Mouse (Mus musculus): Measurements from ENCODE around the gene Pdzd2. TPM values are rescaled to one million over a fixed set of nuclear protein-coding genes. Genes with fewer than 3 reads are reported as not detected.

The Pdzd2 gene
- total RNA-seq, 2 experiments from 2014 or later: 2.4 TPM; not detected in 1

DNA sequence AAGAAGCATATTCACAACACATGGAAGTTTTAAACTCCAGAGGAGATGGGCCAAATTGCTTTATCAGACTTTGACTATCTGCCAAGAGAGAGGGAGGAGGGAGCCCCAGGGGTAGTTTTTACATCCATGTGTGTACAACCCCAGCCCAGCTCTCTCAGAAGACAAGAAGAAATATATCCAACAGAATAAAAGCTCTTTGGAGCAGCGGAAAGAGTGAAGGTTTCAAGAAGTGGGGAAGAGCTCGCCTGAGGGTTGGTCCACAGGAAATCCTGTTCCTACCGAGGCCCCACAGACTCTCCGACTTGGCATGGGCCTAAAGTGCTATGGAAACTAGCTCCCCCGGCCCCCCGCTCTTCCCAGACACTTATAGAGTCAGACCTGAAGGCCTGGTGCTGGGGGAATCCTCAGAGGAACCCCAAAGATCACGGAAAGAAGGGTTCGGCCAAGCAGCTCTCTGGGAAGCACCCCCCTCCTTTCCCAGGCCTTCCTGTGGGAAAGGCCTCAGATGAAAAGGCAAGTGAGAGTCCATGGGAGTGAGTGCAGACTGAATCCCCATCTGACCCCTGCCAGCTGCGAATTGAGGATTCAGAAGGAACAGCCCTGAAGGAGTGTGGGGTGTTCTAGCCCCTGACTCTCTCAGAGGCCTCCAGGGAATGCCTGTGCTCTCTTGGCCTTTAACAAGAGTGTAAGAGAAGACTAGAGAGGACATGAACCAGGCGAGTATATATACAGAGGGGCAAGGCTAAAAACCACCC is 134.3 kb downstream of the Pdzd2 start:
- ATAC-seq (replicated peaks; ENCODE audit: low FRiP score, low TSS enrichment, poor library complexity, severe bottlenecking): no peak

- no peak for ATAC-seq (replicated peaks; ENCODE audit: low FRiP score, low TSS enrichment, poor library complexity, severe bottlenecking)
These were observed 136.1 kb downstream of the Pdzd2 start for GRCm38 (mm10) chr15:12603674-12604073.

GRCm38 (mm10) chr15:12593094-12593493 is 146.6 kb downstream of the Pdzd2 start:
- no peak for ATAC-seq (replicated peaks; ENCODE audit: low FRiP score, low TSS enrichment, poor library complexity, severe bottlenecking)

DNA sequence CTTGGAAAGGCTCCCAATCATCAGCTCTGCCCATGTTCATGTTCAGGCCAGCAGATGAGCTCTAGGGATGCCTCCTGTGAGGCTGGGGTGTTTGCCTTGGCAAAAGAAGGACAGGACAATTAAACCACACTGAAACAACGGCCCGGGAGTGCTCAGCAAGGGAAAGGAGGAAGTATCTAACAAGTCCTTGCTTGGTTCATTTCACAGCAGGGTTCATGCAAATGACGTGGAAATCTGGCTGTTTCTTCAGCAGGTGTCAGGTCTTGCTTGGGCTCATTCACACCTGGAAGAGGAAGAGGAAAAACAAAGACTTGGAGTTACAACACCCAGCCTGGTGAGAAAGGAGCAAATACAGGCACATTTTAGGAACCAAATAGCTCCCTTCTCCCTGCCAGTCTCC is 147.1 kb downstream of the Pdzd2 start:
- ATAC-seq (replicated peaks; ENCODE audit: low FRiP score, low TSS enrichment, poor library complexity, severe bottlenecking): no peak

GRCm38 (mm10) chr15:12588661-12589060 is 151.1 kb downstream of the Pdzd2 start:
- peak; percentile 36; the same call in 1 of the 2 replicates for ATAC-seq (replicated peaks; ENCODE audit: low FRiP score, low TSS enrichment, poor library complexity, severe bottlenecking)

- no peak for ATAC-seq (replicated peaks; ENCODE audit: low FRiP score, low TSS enrichment, poor library complexity, severe bottlenecking)
These were observed 152.8 kb downstream of the Pdzd2 start for GRCm38 (mm10) chr15:12586852-12587424.

DNA sequence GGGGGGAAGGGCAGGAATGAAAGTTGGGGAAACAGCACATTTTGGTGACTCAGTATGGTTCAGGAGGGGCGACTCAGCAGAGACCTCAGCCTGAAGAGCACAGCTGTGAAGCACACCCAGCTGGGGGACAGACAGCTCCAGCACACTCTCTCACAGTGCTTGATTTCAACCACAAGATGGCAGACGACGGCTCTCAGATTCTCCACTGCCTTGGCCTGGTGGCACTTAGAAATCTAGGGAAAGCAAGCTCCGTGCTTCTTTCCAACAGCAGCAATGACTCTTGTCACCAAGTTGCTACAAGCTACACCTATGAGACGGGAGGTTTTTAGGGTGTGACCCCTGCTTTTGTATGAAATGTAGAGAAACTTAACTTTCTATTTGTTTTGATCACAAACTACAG is 153.6 kb downstream of the Pdzd2 start:
- ATAC-seq (replicated peaks; ENCODE audit: low FRiP score, low TSS enrichment, poor library complexity, severe bottlenecking): peak; percentile 86

DNA sequence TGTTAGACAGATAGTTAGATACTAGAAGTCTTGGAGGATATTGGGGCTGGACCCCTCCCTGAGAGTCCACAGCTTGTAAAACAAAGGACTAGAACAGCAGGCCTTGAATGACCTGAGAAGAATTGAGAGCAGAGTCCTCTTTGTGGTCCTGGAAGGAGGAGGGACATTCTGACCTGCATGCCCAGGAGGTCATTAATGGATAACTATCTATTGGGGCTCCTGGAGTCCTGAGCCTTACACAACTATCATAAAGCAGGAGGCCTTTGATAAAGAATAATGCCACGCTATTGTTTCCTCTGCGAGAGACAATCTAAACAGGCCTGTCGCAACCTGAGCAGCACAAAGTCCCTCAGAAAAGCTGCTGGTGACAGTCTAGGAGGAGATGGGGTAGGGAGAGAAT is 156.7 kb downstream of the Pdzd2 start:
- no peak for ATAC-seq (replicated peaks; ENCODE audit: low FRiP score, low TSS enrichment, poor library complexity, severe bottlenecking)

DNA sequence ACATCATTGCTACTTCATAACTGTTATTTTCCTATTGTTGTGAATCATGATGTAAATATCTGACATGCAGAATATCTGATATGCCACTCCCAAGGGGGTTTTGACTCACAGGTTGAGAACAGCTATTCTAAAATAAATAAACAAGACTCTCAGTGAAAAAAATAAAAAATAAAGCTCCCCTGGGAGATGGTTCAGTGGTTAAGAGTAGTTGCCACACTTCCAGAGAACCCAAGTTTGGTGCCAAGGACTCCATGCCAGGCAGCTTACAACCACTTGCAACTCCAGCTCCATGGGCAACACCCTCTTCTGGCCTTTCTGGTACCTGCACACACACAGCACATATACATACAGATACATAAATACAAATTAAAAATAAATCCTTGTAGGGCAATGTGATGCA is 157.3 kb downstream of the Pdzd2 start:
- ATAC-seq (replicated peaks; ENCODE audit: low FRiP score, low TSS enrichment, poor library complexity, severe bottlenecking): no peak

GRCm38 (mm10) chr15:12579196-12579595 is 160.5 kb downstream of the Pdzd2 start:
- ATAC-seq (replicated peaks; ENCODE audit: low FRiP score, low TSS enrichment, poor library complexity, severe bottlenecking): no peak

DNA sequence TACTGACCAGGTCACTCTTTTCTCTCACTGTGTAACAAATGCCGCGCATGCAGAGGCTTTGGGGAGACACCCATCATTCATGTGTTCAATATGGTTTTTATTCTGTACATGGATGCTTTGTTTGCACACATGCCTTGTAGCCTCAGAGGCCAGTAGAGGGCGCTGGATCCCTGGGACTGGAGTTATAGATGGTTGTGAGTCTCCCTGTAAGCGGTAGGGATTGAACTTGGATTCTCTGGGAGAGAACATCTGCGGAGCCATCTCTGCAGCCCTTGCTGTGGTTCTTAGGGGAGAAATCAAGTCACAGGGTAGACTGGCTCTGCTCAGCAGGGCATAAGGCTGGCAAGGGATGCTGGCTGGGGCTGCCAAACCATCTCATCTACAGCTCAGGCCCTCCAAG is 161.4 kb downstream of the Pdzd2 start:
- ATAC-seq (replicated peaks; ENCODE audit: low FRiP score, low TSS enrichment, poor library complexity, severe bottlenecking): peak; percentile 73

- no peak for ATAC-seq (replicated peaks; ENCODE audit: low FRiP score, low TSS enrichment, poor library complexity, severe bottlenecking)
These were observed 162.0 kb downstream of the Pdzd2 start for GRCm38 (mm10) chr15:12577715-12578114.

DNA sequence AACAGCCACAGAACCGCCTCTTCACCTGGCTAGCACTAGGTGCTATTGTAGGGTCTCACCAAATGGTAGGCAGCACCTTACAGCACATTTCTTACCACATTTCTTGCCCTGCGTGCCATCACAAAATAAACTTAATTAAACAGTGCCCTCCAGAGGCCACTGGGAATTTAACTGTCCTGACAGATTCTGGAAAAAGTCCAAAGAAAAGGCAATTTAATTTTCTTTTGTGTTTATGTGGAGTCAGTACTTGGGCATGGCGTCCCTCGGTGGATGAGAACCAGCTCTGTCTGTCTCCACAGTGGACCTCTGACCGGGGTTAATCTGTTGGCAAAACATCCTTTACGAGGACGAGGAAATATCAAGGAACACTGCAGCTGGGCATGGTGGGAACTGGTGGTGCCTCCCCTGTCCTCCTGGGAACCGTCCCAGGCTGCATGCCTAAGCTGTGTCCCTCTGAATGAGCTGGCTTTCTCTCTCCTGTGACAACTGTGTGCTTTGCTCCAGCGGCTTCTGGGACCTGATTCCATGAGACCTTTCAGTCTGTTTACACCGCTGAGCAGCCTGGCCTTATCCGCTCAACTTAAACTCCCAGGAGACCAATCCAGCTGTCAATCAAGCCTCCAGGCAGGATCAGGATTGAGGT is 162.5 kb downstream of the Pdzd2 start:
- peak; percentile 77; the same call in 1 of the 2 replicates for ATAC-seq (replicated peaks; ENCODE audit: low FRiP score, low TSS enrichment, poor library complexity, severe bottlenecking)

DNA sequence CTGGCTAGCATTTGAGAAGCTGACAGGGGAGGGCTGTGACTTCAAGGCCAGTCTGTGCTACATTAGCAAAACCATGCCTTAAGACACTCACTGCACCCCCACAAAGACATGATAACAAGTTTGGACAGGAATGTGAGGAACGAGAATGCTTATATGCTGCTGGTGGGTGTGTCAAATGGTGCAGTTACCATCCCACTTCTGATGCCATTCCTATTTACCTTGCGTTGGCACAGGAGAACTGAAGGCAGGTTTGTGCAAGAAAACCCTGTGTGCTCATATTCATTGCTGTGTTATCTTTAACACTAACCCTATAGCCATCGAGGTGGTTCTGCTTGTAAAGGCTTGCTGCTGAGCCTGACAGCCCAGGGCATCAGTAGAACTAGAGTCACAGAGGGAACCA is 166.1 kb downstream of the Pdzd2 start:
- no peak for ATAC-seq (replicated peaks; ENCODE audit: low FRiP score, low TSS enrichment, poor library complexity, severe bottlenecking)

GRCm38 (mm10) chr15:12571168-12571567 is 168.6 kb downstream of the Pdzd2 start:
- ATAC-seq (replicated peaks; ENCODE audit: low FRiP score, low TSS enrichment, poor library complexity, severe bottlenecking): no peak

DNA sequence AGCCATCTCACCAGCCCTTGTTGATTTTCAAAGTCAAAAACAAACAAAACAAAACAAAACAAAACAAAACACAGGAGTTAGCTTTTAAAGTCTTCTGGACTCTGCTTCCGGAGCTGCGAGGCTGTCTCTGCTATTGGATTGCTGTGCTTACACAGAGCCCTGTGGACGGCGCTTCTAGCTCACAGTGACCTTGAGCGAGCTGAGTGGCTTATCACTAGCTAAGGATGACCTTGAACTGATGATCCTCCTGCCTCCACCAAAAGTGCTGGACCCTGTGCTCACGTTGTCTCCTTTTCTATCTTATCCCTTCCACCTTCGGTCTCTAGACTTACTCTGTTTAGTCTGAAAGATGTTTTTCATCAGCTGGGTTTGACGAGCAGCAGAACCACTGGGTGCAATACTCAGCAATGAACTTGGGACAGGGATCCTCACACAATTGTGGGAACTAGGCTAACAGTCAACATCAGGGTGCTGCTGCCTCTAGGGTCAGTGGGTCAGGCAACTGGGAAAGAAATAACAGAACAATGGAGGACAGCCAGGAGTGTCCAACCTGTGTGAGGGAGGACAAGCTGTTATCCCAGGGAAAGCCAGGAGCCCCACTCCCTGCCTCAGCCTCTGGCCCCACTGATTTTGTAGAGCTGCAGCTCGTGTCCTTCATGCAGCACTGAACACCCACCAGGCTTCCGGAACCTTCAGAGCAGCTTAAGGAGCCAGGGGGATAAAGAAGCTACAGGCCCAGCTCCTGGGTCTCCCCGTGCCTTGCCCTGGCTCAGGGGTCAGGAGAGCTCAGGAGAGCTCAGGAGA is 172.9 kb downstream of the Pdzd2 start:
- ATAC-seq (replicated peaks; ENCODE audit: low FRiP score, low TSS enrichment, poor library complexity, severe bottlenecking): no peak

DNA sequence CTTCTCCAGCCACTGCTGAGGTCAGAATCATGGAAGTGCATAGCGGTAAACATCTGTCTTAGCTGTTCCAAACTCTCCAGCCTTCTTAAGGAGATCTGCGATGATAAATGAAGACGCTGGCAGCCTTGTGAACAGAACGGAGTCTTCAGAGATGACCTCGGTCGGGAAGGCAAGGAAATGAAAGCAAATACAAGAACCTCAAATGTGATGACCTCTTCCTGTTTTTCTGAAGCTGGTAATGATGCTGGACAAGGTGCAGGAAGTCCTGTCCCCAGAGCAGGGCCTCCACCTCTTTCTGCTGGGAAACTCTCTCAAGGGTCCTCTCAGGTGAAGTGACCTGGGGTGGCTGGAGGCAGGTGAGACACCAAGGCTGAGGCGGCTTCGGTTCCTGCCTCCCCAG is 174.4 kb downstream of the Pdzd2 start:
- no peak for ATAC-seq (replicated peaks; ENCODE audit: low FRiP score, low TSS enrichment, poor library complexity, severe bottlenecking)

DNA sequence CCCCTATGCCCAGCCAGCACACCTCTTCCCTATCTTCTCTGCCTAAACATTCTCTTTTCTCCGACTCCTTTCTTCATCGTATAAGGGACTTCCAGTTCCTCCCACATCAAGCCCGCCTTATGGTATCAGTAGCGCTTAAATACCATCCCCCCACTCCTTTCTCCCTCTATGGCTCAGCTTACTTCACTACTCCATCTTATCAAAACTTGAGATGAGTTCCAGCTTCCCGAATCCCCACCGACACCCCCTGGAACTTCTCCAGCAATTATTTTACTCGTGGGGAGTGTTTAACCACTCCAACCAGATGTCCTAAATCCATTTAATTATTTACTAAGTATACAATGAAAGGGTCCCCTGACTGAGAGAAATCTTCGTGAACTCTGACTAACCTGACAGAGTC is 179.2 kb downstream of the Pdzd2 start:
- no peak for ATAC-seq (replicated peaks; ENCODE audit: low FRiP score, low TSS enrichment, poor library complexity, severe bottlenecking)

DNA sequence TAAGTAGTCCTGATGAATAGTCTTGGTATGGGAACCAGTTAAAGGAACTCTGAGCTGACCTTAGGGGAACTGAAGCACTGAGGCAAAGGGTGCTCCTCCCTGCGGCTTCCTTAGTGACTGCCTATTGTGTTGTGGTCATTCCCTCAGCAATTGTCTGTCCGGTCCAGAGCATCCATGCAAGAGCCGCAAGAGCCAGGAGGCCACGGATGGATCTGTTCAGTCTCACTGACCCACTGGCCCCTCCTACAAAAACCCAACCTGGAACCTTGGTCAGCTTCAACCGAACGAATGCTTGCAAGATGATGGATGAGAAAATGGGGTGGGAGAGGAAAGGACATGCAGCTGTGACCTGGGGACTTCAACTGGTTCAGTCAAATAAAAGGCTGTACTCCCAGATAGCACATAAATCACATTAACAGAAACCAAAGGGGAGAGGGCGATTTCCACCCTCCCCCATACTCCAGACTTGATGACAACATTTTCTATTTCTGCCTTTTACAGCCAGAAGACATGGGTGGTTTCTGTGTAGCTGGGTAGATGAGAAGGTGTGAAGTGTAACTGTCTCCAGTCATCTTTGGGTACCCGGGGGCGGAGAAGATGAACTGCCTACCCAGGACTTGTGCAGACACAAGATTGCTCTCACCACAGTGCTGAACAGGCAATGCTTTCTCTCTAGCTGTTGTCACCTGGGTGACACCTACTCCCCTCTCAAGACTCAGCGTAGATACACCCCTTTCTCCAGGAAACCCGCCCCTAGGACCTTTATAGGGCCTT is 181.9 kb downstream of the Pdzd2 start:
- ATAC-seq (replicated peaks; ENCODE audit: low FRiP score, low TSS enrichment, poor library complexity, severe bottlenecking): no peak
